Mouse (Mus musculus): ENCODE measurements around the gene Wbp1.

DNA sequence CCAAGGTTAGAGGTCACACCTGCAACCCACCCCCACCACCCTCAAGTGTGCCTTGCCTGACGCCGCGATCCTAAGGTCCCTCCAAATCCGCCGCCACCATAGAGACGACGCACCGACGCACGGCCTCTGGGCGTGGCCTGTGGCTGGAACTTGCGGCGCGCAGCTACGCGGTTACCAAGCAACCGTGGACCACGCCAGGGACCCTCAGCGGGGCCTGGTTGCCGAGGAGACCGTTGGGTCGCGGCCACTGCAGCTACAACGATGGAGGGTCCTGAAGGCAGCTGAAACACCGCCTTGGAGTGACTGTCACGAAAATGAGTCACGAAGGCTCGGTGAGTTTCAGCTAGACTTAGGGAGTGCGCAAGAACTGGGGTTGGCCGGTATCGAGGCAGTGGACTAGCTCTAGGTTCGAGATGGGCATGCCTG is 34.9 kb upstream of the Wbp1 start, which contains the start of the genes Wdr54 and 1700003E16Rik:
- TF ChIP-seq EP300 (IDR thresholded peaks at IDR 0.05; ENCODE audit: low read depth in 1 of 2, low read length in 2 of 2) = no peak
- TF ChIP-seq MAFK (IDR thresholded peaks at IDR 0.05; ENCODE audit: borderline replicate concordance, low read depth, low read length) = no peak
- peak; percentile 28 to 50; a peak in 2 of 4 replicates for TF ChIP-seq POLR2A (IDR thresholded peaks at IDR 0.05; ENCODE audit: control insufficient read depth in 1 of 2, insufficient read depth in 1 of 2, low read depth in 1 of 2, low read length in 2 of 2, poor library complexity in 1 of 2)
- no peak for TF ChIP-seq SMC3 (IDR thresholded peaks at IDR 0.05; ENCODE audit: low read depth, low read length)
- TF ChIP-seq MXI1 (IDR thresholded peaks at IDR 0.05; ENCODE audit: low read depth, low read length) = peak; percentile 86
- TF ChIP-seq CTCF (IDR thresholded peaks at IDR 0.05 in 2 of 3, conservative IDR thresholded peaks at IDR 0.05 in 1 of 3; ENCODE audit: control insufficient read depth in 1 of 3, insufficient read depth in 1 of 3, low read depth in 2 of 3, low read length in 3 of 3, poor library complexity in 1 of 3, severe bottlenecking in 1 of 3) = no peak
- peak; percentile 89 for TF ChIP-seq SIN3A (IDR thresholded peaks at IDR 0.05; ENCODE audit: low read length)
- peak; percentile 60; the same call in 1 of the 2 replicates for TF ChIP-seq HCFC1 (IDR thresholded peaks at IDR 0.05; ENCODE audit: low read depth, low read length)
- TF ChIP-seq NRF1 (IDR thresholded peaks at IDR 0.05; ENCODE audit: insufficient read depth, low read depth, low read length, poor library complexity, severe bottlenecking) = no peak
- no peak for TF ChIP-seq ZC3H11A (IDR thresholded peaks at IDR 0.05; ENCODE audit: low read depth, low read length)
- TF ChIP-seq RAD21 (IDR thresholded peaks at IDR 0.05; ENCODE audit: low read depth, low read length) = no peak
- TF ChIP-seq UBTF (IDR thresholded peaks at IDR 0.05; ENCODE audit: borderline replicate concordance, insufficient read depth, low read depth, low read length) = no peak
- TF ChIP-seq NELFE (IDR thresholded peaks at IDR 0.05; ENCODE audit: low read depth, low read length) = peak; percentile 54

All from MEL (cell line).